Mouse (Mus musculus): ENCODE measurements around the gene Tmem45a2.

DNA sequence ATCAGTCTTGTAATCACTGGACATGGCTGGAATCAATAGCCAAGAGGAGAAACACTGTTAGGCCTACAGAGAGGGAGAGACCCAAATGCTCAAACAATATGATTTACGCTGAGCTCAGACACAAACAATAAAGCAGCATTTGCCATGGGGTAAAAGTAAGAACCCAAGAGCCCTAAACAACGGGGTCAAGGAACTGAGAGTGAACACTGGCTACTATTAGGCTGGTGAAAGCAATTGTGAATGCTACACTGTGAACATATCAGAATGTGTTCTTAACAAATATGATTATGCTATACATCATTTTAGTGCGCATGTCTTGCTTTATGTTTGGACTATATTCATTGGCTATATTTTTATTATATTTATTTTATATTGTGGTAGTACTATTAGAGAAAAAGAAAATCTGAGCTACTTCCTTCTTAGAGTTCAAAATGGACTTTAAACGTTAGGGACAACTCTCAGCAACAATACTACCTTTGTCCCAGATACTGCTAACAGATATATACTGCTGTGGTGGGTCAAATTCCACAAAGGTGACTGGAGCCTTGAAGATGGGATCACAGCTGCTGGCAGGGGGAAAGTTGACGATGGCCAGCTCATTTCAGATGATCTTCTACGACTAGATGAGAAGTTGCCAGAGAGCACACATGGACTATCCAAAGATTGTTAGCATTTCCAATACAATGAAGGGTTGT is 21.9 kb upstream of the Tmem45a2 start:
- no peak for TF ChIP-seq POLR2A (IDR thresholded peaks at IDR 0.05; ENCODE audit: borderline replicate concordance, extremely low read depth, low read depth, low read length)
- TF ChIP-seq CTCF (IDR thresholded peaks at IDR 0.05; ENCODE audit: insufficient read depth, low read length), result no peak
